In genomic region chr4:8137403-8137802, GRCm38 (mm10) we compare ENCODE assay signal across 24 mouse cellular contexts.
"Had no signal": no experiment of that assay in that cellular context is flagged by ENCODE, and none has a peak within 500 bp of the region (broad histone marks: within the 10 kb centered on the region; RNA-seq: fewer than 3 reads in every experiment).

No protein-coding gene starts in this region.

- H3K9ac ChIP-seq: heart, embryonic 13.5 days; heart, embryonic 15.5 days; hindbrain, embryonic 13.5 days; hindbrain, embryonic 15.5 days; limb, embryonic 13.5 days; limb, embryonic 15.5 days; liver, embryonic 12.5 days; liver, embryonic 14.5 days had no signal

- H3K9me3 ChIP-seq: heart, embryonic 13.5 days; heart, embryonic 15.5 days; hindbrain, embryonic 13.5 days; hindbrain, embryonic 15.5 days; limb, embryonic 13.5 days; limb, embryonic 15.5 days; liver, embryonic 12.5 days had no signal

- H3K27me3 ChIP-seq: heart, embryonic 13.5 days; heart, embryonic 15.5 days; hindbrain, embryonic 13.5 days; hindbrain, embryonic 15.5 days; limb, embryonic 13.5 days; limb, embryonic 15.5 days; liver, embryonic 12.5 days had no signal

- H3K4me2 ChIP-seq: heart, embryonic 11.5 days; heart, embryonic 13.5 days; heart, embryonic 15.5 days; hindbrain, embryonic 13.5 days; hindbrain, embryonic 15.5 days; limb, embryonic 13.5 days; limb, embryonic 15.5 days; liver, embryonic 12.5 days had no signal

- DNase-seq: gastrocnemius, postnatal 14 days; gastrocnemius, postnatal 36 days; heart, adult 11 months; heart, adult 2 months; heart, postnatal 14 days; heart, postnatal 36 days; kidney, adult 18-20 months; kidney, adult 8-10 months; kidney, postnatal 10 days; kidney, postnatal 25 days; kidney, postnatal 4 days; layer of hippocampus, postnatal 36 days; left cerebral cortex, postnatal 4 days had no signal

- ATAC-seq: hindbrain, postnatal 0 days; liver, embryonic 12.5 days had no signal

- H3K4me3 ChIP-seq: heart, adult 2 months; heart, embryonic 13.5 days; heart, embryonic 15.5 days; hindbrain, embryonic 13.5 days; hindbrain, embryonic 15.5 days; layer of hippocampus, adult 2 months; limb, embryonic 13.5 days; limb, embryonic 15.5 days; liver, embryonic 12.5 days had no signal

- H3K27ac ChIP-seq: heart, adult 2 months; heart, embryonic 13.5 days; heart, embryonic 15.5 days; hindbrain, embryonic 13.5 days; hindbrain, embryonic 15.5 days; hindbrain, postnatal 0 days; layer of hippocampus, adult 2 months; limb, embryonic 13.5 days; limb, embryonic 15.5 days; liver, embryonic 12.5 days; liver, embryonic 14.5 days had no signal

- H3K36me3 ChIP-seq: heart, embryonic 13.5 days; heart, embryonic 15.5 days; hindbrain, embryonic 13.5 days; hindbrain, embryonic 15.5 days; limb, embryonic 13.5 days; limb, embryonic 15.5 days; liver, embryonic 12.5 days had no signal

- H3K4me1 ChIP-seq: heart, embryonic 13.5 days; heart, embryonic 15.5 days; hindbrain, embryonic 13.5 days; hindbrain, embryonic 15.5 days; limb, embryonic 13.5 days; limb, embryonic 15.5 days; liver, embryonic 12.5 days had no signal
